Mouse (Mus musculus): ENCODE data around the gene Cct4. TPM values are rescaled to one million over a fixed set of nuclear protein-coding genes. Genes with fewer than 3 reads are reported as not detected.

The Cct4 gene
- polyA plus RNA-seq, 1 experiment from 2014 or later = 387 TPM

DNA sequence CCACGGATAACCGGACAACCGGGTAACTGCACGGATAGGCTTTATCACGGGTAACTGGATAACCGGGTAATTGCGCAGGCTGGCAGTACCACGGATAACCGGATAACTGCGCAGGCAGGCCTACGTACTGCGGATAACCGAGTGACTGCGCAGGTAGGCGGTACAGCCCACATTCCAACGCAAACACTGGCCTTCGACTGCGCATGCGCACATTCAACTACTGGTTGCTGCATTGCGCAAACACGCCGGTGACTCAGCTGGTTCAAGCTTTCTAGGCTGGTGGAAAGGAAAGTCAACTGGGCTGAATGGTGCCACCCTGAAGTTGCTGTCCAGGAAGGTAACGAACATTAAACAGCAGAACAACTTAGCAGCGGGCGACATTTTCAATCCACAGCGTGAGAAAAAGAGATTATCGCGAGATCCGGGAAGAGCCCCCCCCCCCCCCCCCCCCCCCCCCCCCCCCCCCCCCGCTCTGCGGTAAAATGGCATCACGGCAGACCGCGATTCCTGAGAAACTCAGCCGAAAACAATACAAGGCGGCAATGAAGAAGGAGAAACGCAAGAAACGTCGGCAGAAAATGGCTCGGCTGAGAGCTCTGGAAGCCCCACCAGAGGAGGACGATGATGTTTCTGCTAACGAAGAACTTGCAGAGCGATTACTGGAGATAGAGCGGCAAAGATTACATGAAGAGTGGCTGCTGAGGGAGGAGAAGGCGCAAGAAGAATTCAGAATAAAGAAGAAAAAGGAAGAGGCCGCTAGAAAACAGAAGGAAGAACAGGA, 17.4 kb upstream of the Cct4 start:
- peaks cover 63% of the 10 kb centered on the region for H3K36me3 ChIP-seq

DNA sequence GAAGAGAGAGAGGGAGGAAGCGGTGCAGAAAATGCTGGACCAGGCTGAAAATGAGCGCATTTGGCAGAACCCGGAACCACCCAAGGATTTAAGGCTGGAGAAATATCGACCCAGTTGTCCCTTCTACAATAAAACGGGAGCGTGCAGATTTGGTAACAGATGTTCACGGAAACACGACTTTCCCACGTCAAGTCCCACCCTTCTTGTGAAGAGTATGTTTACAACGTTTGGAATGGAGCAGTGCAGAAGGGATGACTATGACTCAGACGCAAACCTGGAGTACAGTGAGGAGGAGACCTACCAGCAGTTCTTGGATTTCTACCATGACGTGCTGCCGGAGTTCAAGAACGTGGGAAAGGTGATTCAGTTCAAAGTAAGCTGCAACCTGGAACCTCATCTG, 16.7 kb upstream of the Cct4 start:
- Histone ChIP-seq H3K9me3 (peaks cover 29% of the 10 kb centered on the region), H3K36me3 (peaks cover 62% of the 10 kb centered on the region), H3K4me3 (peak overlapping the region; percentile 60), H3K27ac (peak overlapping the region; percentile 77), H3K4me1 (replicated peaks) (peaks cover 38% of the 10 kb centered on the region), H3K27me3 (ENCODE audit: insufficient read depth, poor library complexity, severe bottlenecking) (no peaks in the 10 kb centered on the region)
- 47% methylated on average over 14 of the region's 14 CpGs for WGBS
- no peak for DNase-seq (ENCODE audit: low spot score)

More for the DNA sequence above, 17.4 kb upstream of the Cct4 start:
- Histone ChIP-seq H3K4me3 (peak overlapping the region; percentile 60), H3K9me3 (peaks cover 30% of the 10 kb centered on the region), H3K4me1 (replicated peaks) (peaks cover 35% of the 10 kb centered on the region), H3K27ac (peak overlapping the region; percentile 80), H3K27me3 (ENCODE audit: insufficient read depth, poor library complexity, severe bottlenecking) (no peaks in the 10 kb centered on the region)
- 53% methylated on average over 45 of the region's 46 CpGs for WGBS
- DNase-seq (ENCODE audit: low spot score) = peak; percentile 73

- Histone ChIP-seq H3K9me3 (peaks cover 8% of the 10 kb centered on the region; the same call in 1 of the 2 replicates), H3K4me1 (replicated peaks) (peaks cover 48% of the 10 kb centered on the region), H3K36me3 (peaks cover 39% of the 10 kb centered on the region), H3K27me3 (ENCODE audit: insufficient read depth, poor library complexity, severe bottlenecking) (no peaks in the 10 kb centered on the region), H3K27ac (no peak overlapping the region), H3K4me3 (no peak overlapping the region)
- no peak for DNase-seq (ENCODE audit: low spot score)
- WGBS = 92% methylated on average over 3 of the region's 3 CpGs
Observed at GRCm38 (mm10) chr11:22978215-22978614, 12.1 kb upstream of the Cct4 start.

DNA sequence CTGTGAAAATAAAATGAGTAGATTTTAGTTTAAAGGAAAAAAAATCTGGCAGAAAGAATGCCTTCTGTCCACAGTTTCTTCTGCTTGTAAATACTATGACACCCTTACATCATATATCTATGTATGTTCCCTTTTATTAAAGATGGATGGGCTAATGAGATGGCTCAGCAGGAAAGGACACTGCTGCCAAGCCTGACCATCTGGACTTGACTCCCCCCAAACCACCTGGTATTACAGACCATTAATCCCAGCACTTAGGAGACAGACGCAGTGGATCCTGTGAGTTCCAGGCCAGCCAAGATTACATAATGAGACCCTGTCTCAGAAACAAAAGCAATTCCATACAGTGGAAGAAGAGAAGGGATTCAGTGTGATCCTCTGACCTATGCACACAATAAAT, 11.6 kb upstream of the Cct4 start:
- WGBS = 78% methylated on average over 1 of the region's 1 CpGs
- H3K9me3 ChIP-seq = peaks cover 4% of the 10 kb centered on the region; the same call in 1 of the 2 replicates

GRCm38 (mm10) chr11:22979221-22979620, 11.1 kb upstream of the Cct4 start:
- no peak for DNase-seq (ENCODE audit: low spot score)
- peaks cover 44% of the 10 kb centered on the region for H3K4me1 ChIP-seq (replicated peaks)
- WGBS = 82% methylated on average over 1 of the region's 1 CpGs
- H3K9me3 ChIP-seq = no peaks in the 10 kb centered on the region
- no peak overlapping the region for H3K27ac ChIP-seq
- H3K4me3 ChIP-seq = no peak overlapping the region
- H3K36me3 ChIP-seq = peaks cover 29% of the 10 kb centered on the region
- H3K27me3 ChIP-seq (ENCODE audit: insufficient read depth, poor library complexity, severe bottlenecking) = no peaks in the 10 kb centered on the region

More for the DNA sequence above, 11.6 kb upstream of the Cct4 start:
- H3K4me1 ChIP-seq (replicated peaks) = peaks cover 48% of the 10 kb centered on the region
- H3K36me3 ChIP-seq = peaks cover 34% of the 10 kb centered on the region
- H3K27ac ChIP-seq = no peak overlapping the region
- H3K27me3 ChIP-seq (ENCODE audit: insufficient read depth, poor library complexity, severe bottlenecking) = no peaks in the 10 kb centered on the region
- DNase-seq (ENCODE audit: low spot score) = no peak
- no peak overlapping the region for H3K4me3 ChIP-seq

GRCm38 (mm10) chr11:22981041-22981440, 9.3 kb upstream of the Cct4 start:
- H3K27ac ChIP-seq = peak overlapping the region; percentile 96; the same call in 1 of the 2 replicates
- peak overlapping the region; percentile 77 for H3K4me3 ChIP-seq
- peaks cover 29% of the 10 kb centered on the region for H3K4me1 ChIP-seq (replicated peaks)
- 59% methylated on average over 4 of the region's 4 CpGs for WGBS
- H3K36me3 ChIP-seq = peaks cover 28% of the 10 kb centered on the region
- H3K27me3 ChIP-seq (ENCODE audit: insufficient read depth, poor library complexity, severe bottlenecking) = no peaks in the 10 kb centered on the region
- no peaks in the 10 kb centered on the region for H3K9me3 ChIP-seq
- no peak for DNase-seq (ENCODE audit: low spot score)

GRCm38 (mm10) chr11:22981543-22981950, 8.8 kb upstream of the Cct4 start:
- Histone ChIP-seq H3K27me3 (ENCODE audit: insufficient read depth, poor library complexity, severe bottlenecking) (no peaks in the 10 kb centered on the region), H3K36me3 (peaks cover 23% of the 10 kb centered on the region), H3K27ac (peak overlapping the region; percentile 96), H3K4me1 (replicated peaks) (peaks cover 24% of the 10 kb centered on the region), H3K9me3 (no peaks in the 10 kb centered on the region), H3K4me3 (peak overlapping the region; percentile 77)
- no peak for DNase-seq (ENCODE audit: low spot score)
- WGBS = 6% methylated on average over 12 of the region's 12 CpGs

DNA sequence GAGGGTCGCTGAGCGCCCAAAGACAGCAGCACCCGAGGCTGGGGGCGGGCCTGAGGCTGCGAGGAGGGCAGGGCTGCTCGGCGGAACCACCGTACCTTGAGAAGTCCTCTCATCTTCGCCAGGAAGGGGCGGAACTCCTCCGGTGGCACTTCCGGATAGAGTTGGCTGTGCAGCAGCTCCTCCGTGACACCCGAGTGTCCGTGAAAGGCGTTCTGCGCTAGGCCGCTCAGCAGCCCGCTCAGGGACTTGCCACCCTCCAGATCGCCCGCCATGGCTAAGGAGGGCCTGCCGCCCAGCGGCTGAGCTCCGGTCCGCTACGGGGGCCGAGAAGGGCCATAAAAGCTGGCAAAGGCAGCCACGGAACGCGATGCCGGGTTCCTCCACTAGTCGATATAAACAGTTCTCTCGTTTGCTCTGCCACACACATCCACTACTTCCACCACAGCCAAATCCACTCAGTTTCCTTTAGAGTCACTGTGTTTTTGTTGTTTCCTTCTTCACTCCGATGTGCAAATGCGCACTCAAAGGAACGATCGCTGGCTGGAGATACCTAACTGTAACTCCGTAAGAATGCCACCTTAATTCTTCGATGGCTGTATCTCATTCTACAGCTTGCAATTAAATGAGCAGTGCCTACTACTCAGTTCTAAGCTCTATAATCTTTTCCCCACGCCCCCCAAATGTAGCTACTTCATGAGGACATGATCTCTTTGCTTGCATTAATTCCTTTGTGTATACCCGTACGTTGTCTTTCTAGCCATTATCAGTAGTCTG, 8.1 kb upstream of the Cct4 start, which contains the start of the genes Gm28048 and Commd1:
Gm28048 (minus strand) TSS at position 107 of the 774 bp plus-strand sequence.
Commd1 (minus strand) TSS at position 399 of the 774 bp plus-strand sequence.
- Histone ChIP-seq H3K9me3 (no peaks in the 10 kb centered on the region), H3K36me3 (peaks cover 16% of the 10 kb centered on the region), H3K27ac (peak within 1 kb of the TSS; percentile 96), H3K4me1 (replicated peaks) (peaks cover 20% of the 10 kb centered on the region), H3K27me3 (ENCODE audit: insufficient read depth, poor library complexity, severe bottlenecking) (no peaks in the 10 kb centered on the region), H3K4me3 (peak within 1 kb of the TSS; percentile 77)
- WGBS = 3% methylated on average over 42 of the region's 42 CpGs
- peak; percentile 96 for DNase-seq (ENCODE audit: low spot score)

- Histone ChIP-seq H3K27ac (no peak overlapping the region), H3K27me3 (ENCODE audit: insufficient read depth, poor library complexity, severe bottlenecking) (no peaks in the 10 kb centered on the region), H3K4me1 (replicated peaks) (peaks cover 20% of the 10 kb centered on the region), H3K4me3 (peak overlapping the region; percentile 77; the same call in 1 of the 2 replicates), H3K9me3 (no peaks in the 10 kb centered on the region), H3K36me3 (peaks cover 10% of the 10 kb centered on the region)
- DNase-seq (ENCODE audit: low spot score) = no peak
- 76% methylated on average over 6 of the region's 6 CpGs for WGBS
Observed at GRCm38 (mm10) chr11:22982846-22983245, 7.5 kb upstream of the Cct4 start.

DNA sequence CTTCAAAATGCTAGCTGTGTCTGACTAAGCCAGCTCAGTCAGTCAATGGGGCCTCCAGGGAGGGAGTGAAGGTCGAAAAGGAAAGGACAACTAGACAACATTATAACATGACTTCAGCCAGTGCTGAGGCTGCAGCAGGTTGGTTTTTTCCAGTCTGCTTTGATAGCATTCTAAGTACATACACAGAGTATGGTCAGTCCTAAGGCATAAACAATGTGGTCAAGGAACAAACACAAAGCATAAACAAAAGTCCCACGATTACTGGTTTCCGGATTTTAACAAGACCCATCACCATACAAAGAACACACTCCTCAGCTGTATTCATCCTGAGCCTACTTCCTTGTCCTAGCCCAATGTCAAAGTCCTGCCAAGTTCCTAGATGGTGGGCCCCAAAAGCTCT, 4.8 kb upstream of the Cct4 start:
- Histone ChIP-seq H3K36me3 (no peaks in the 10 kb centered on the region), H3K27ac (no peak overlapping the region), H3K4me3 (no peak overlapping the region), H3K27me3 (ENCODE audit: insufficient read depth, poor library complexity, severe bottlenecking) (no peaks in the 10 kb centered on the region), H3K4me1 (replicated peaks) (peaks cover 13% of the 10 kb centered on the region), H3K9me3 (no peaks in the 10 kb centered on the region)
- no peak for DNase-seq (ENCODE audit: low spot score)
- WGBS = 78% methylated on average over 3 of the region's 3 CpGs

GRCm38 (mm10) chr11:22987357-22987756, 3.0 kb upstream of the Cct4 start:
- no peak for DNase-seq (ENCODE audit: low spot score)

GRCm38 (mm10) chr11:22989786-22990185, 533 bp upstream of the Cct4 start:
- Histone ChIP-seq H3K4me3 (peak overlapping the region; percentile 93), H3K36me3 (peaks cover 21% of the 10 kb centered on the region), H3K4me1 (replicated peaks) (peaks cover 15% of the 10 kb centered on the region), H3K9me3 (no peaks in the 10 kb centered on the region), H3K27ac (peak overlapping the region; percentile 98), H3K27me3 (ENCODE audit: insufficient read depth, poor library complexity, severe bottlenecking) (no peaks in the 10 kb centered on the region)
- no peak for DNase-seq (ENCODE audit: low spot score)
- 61% methylated on average over 1 of the region's 1 CpGs for WGBS

More at GRCm38 (mm10) chr11:22987357-22987756, 3.0 kb upstream of the Cct4 start:
- H3K36me3 ChIP-seq = no peaks in the 10 kb centered on the region
- H3K27ac ChIP-seq = no peak overlapping the region
- H3K4me3 ChIP-seq = no peak overlapping the region
- no peaks in the 10 kb centered on the region for H3K9me3 ChIP-seq
- no peaks in the 10 kb centered on the region for H3K27me3 ChIP-seq (ENCODE audit: insufficient read depth, poor library complexity, severe bottlenecking)
- WGBS = 57% methylated on average over 2 of the region's 2 CpGs
- peaks cover 15% of the 10 kb centered on the region for H3K4me1 ChIP-seq (replicated peaks)
